Mouse (Mus musculus) myocyte (in vitro differentiated cells): Measurements from ENCODE around the gene Syf2.

Experiments used
- E2F4 ChIP-seq: IDR thresholded peaks from one replicate; pipeline ENCODE4 v1.6.1; 2011; ENCODE audit warnings: mild to moderate bottlenecking, control low read depth, moderate library complexity; ENCODE audit not compliant: insufficient read depth
- MYOG ChIP-seq, 3 experiments: IDR thresholded peaks; one replicate each; pipeline ENCODE4 v1.6.1; 2011; ENCODE audit warnings: control low read depth in 2 of 3, low read depth in 2 of 3, mild to moderate bottlenecking in 2 of 3; ENCODE audit not compliant: insufficient read length in 2 of 3, control insufficient read depth in 1 of 3, insufficient read depth in 1 of 3
- POLR2A ChIP-seq: IDR thresholded peaks from one replicate; pipeline ENCODE4 v1.6.1; 2011; ENCODE audit warnings: low read depth, mild to moderate bottlenecking, control low read depth, moderate library complexity; ENCODE audit not compliant: insufficient read length
- POLR2AphosphoS2 ChIP-seq: IDR thresholded peaks from one replicate; pipeline ENCODE4 v1.6.1; 2011; ENCODE audit warnings: low read depth, control low read depth; ENCODE audit not compliant: insufficient read length
- SRF ChIP-seq: IDR thresholded peaks from one replicate; pipeline ENCODE4 v1.6.1; 2011; ENCODE audit warnings: low read depth; ENCODE audit not compliant: control insufficient read depth, insufficient read length
- TCF12 ChIP-seq: IDR thresholded peaks from one replicate; pipeline ENCODE4 v1.6.1; 2011; ENCODE audit warnings: mild to moderate bottlenecking, control low read depth; ENCODE audit not compliant: poor library complexity, insufficient read depth, severe bottlenecking
- USF1 ChIP-seq: IDR thresholded peaks from one replicate; pipeline ENCODE4 v1.6.1; 2011; ENCODE audit warnings: low read depth, mild to moderate bottlenecking, control low read depth, moderate library complexity

DNA sequence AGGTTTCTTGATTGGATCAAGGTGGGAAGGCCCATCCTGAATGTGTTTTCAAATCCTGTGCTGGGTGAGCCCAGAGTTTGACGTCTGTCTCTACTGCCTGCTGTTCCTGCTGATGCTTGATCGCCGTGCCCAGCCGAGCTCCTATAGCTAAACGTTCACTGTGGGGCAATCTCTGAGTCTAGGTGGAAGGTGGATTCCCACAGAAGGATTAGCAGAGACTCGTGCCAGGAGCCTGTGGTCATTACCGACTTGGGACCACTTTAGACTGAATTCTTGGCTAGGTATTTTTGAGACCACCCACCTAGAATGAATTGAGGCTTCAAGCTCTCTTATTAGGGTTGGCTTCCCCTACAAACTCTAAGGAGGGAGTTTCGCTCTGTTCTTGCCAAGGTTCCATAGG, 48.2 kb downstream of the Syf2 start:
- TF ChIP-seq MYOG (IDR thresholded peaks at IDR 0.05; ENCODE audit: control insufficient read depth in 1 of 3, insufficient read depth in 1 of 3, insufficient read length in 2 of 3, low read depth in 2 of 3) (no peak), USF1 (no peak), TCF12 (no peak), E2F4 (no peak), POLR2A (no peak), SRF (no peak), POLR2AphosphoS2 (no peak)
